Mouse (Mus musculus): ENCODE measurements around the gene Col6a1. TPM values are rescaled to one million over a fixed set of nuclear protein-coding genes. Genes with fewer than 3 reads are reported as not detected.
"Not testable (repeated sequence)": the region's sequence is repeated elsewhere in the genome, so short reads cannot be mapped to it uniquely, and the experiment has no call there.

The Col6a1 gene
- total RNA-seq (2015) (0.09 and 0.41 TPM in 2 replicates), total RNA-seq (2017) (0.40 and 0.41 TPM in 2 replicates)

DNA sequence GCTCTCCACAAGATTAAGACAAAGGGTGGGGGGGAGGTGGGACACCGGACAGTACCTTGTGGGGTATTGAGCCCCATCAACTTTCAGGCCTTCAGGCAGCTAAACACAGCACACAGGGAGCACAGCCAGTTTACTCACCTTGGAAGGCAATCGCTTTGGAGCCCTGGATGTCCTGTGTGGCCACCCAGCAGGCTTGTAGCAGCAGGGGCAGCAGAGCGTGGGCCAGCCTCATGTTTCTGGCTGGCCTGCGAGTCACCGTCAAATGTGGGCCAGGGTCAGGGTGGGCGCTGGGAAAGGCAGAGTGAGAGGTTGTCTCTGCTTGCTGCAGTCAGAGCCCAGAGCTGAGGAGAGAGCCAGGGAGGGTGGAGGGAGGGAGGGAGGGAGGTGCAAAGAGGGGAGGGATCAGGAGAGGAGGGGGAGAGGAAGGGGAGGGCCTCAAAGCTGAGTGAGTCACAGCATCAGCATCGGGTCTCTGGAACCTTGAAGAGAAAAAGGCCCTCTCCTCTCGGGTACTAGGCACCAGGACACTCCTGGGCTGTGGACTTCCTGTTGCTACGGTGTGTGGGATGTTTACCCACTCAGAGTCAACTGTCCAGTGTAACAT lies at the start of gene Col6a1:
Col6a1 (minus strand) TSS at position 487 of the 604 bp plus-strand sequence.
- ATAC-seq (ENCODE audit: poor library complexity, severe bottlenecking): no peak

DNA sequence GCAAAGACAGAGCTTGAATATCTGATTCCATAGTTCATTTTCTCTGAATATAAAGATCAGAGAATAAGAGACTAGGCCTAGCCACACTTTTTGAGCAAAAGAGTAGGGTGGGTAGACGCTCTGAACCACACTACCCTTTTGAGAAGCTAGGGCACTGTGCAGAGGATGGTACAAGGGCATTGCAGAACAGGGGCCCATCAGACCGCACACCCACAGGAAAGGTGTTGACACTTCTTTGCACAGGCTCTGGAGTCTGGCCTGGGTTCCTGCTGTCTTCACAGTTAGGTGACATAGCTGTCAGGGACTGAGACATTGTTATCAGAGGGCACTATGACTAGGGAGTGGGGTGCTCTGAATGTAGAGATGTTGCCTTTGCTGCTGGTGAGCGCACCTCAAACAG lies 45.7 kb upstream of the Col6a1 start:
- ATAC-seq (ENCODE audit: poor library complexity, severe bottlenecking): no peak

DNA sequence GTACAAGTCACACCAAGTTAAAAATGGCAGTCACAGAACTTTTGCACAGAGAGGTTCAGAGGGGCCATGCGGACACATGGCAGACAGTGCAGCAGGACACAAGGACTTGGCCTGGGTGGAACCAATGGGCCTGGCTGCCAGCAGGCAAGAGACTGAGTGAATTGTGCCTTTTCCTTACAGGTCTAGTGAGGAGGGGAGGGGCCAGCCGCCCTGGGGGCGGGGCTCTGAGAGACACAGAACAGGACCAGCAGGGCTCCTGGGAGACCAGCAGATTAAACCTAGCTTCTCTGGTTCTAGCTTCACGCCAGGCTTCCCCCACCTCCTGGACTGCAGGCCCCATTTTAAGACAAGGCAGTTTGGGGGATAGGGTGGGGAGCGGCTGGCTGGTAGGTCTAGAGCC lies 45.1 kb upstream of the Col6a1 start:
- no peak for ATAC-seq (ENCODE audit: poor library complexity, severe bottlenecking)

DNA sequence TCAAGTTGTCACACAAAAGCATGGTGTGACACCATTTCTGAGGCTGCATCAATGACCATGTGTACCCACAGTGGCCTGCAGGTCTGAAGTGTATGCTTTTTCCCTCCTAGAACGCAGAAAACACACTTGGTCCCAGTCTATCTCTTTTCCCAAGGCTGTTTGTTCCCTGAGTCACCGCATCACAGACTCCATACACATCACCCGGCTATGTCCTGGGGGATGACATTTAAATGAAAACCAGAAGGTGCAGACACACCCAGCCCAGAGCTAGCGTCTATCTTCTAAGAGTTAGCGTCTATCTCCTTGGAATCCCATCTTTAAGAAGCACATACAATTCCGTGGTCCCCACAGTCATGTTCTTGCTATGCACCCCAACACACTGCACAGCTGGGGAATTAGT lies 43.6 kb upstream of the Col6a1 start:
- no peak for ATAC-seq (ENCODE audit: poor library complexity, severe bottlenecking)

DNA sequence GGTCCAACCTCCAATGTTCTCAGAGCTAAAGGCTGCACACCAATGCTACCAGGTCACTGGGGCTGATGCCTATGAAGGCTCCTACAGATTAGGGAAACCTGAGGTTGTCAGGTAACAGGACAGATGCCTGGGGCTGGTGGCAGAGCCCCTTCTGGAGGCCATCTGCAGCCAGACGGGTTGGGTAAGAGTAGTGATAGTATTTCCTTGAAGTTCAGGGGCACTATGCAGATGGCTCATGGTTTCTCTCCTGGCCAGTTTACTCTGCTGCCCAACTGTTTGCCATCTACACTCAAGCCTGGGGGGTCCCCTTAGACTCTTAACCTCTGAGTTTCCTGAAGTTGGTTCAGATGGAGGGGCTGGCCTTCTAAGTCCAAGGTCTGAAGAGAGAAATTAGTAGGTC lies 40.2 kb upstream of the Col6a1 start:
- ATAC-seq (ENCODE audit: poor library complexity, severe bottlenecking): no peak

DNA sequence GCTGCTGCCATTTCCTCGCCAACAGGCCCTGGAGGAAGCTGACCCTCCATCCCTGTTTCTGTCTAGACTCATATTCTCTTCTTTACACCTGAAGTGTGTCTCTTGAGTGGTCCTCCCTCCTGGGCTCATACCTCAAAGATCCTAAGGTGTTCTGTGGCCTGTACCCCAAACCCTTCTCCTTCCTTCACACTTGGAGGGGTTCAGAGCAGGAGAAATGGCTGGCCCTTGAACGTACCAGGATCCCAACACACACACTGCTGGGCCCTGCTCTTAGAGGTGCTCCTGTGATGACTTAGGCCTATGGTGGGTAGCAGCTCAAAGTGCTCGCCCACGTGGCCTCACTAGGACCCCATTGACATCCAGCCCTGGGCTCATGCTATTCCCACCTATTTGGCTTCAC lies 39.0 kb upstream of the Col6a1 start:
- no peak for ATAC-seq (ENCODE audit: poor library complexity, severe bottlenecking)

DNA sequence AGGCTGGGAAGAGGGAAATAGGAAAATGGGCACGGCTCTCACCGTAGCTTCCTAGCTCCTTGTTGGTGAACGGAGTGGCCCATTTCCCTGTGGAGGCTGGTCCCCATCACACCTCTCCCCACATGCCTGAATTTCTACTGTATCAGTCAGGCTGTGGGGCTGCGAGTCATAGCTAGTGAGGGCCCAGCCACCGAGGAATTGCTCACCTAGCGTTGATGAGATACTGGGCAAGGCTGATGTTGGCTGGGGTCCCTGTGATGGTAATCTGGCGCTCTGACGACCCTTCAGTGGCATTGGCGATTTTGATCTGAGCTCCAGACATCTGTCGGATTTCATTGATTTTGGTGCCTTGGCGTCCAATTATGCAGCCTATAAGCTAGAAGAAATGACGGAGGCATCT lies 37.0 kb upstream of the Col6a1 start:
- no peak for ATAC-seq (ENCODE audit: poor library complexity, severe bottlenecking)

DNA sequence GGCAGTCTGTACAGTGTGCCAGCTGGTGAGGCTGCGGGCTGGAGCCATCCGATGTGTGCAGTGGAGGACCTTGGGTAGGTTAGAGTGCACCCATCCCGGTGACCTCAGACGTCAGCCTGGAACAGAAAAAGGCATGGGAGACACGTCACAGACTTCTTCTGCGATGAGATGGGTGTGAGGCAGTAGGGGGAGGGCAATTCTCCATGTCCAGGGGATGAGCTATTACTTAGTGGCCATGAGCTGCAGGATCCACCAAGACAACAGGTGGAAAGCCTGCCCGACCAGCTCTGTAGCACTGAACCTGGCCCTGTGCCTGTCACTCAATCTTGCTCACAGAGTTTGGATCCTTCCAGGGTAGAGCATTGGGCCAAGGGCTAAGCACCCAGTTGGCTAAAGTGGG lies 36.4 kb upstream of the Col6a1 start:
- no peak for ATAC-seq (ENCODE audit: poor library complexity, severe bottlenecking)

DNA sequence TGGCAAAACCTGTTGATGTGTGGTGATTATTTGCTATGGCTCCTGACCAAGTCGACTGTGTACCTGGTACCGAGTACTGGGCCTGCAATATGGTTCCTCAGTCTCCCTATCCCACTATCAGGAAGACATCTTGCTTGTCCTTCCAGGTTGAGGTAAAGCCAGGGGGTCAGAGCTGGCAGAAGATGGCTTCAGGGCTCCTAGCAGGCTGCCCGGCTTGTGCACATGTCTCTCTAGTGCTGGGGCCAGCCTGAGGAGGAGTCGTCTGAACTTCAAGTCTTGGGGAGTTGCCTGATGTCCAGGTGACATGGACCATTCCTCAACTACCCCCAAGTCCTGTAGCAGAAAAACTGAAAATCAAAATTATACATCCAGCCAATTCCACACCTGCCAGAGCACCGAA lies 33.9 kb upstream of the Col6a1 start:
- ATAC-seq (ENCODE audit: poor library complexity, severe bottlenecking): no peak

DNA sequence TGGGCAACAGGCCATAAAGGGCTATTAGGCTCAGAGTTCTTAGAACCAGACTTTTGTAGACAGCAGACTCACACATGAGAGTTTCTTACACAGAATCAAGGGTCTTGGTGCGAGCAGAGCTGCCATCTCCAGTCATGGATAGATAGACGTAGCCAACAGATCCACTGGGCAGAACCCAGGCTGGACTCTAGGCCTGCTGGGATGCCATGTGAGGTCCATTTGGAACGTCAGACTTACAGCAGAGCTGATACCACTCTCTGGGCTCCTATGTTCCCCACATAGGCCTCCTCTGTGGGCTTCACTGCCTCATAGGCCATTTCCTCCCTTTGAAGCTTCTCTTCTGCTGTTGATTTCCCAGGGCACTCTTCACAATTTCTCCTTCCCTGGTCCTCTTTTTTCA lies 27.7 kb upstream of the Col6a1 start:
- no peak for ATAC-seq (ENCODE audit: poor library complexity, severe bottlenecking)

DNA sequence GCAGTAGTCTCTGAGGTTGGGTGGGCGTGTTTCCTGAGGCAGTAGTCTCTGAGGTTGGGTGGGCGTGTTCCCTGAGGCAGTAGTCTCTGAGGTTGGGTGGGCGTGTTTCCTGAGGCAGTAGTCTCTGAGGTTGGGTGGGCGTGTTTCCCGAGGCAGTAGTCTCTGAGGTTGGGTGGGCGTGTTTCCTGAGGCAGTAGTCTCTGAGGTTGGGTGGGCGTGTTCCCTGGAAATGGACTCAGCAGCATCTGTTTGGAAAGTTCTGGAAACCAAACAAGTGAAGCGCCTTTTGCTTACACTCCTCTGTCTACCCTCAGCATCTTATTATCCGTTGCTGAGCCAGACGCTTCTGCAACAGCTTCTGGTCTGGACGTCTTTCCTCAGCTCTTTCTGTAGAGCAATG lies 18.3 kb upstream of the Col6a1 start:
- not testable (repeated sequence) for ATAC-seq (ENCODE audit: poor library complexity, severe bottlenecking)

DNA sequence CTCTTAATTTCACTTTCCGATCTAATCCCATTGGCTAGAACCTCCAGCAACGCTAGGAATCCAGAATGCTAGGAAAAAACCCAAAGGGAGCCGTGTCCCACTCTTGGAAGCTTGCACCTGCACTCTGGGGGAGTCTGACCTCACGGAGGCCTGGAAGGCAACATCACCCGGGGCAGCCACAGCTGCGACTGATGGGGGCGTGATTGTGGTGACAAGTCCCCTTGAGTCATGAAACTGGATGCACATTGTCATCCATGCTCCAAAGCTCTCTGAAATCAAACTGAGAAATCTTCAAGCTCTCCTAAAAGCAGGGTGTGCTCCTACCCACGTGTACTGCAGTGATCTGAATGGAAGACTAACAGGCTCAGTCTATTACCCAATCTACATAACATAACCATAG lies 10.8 kb upstream of the Col6a1 start:
- no peak for ATAC-seq (ENCODE audit: poor library complexity, severe bottlenecking)

DNA sequence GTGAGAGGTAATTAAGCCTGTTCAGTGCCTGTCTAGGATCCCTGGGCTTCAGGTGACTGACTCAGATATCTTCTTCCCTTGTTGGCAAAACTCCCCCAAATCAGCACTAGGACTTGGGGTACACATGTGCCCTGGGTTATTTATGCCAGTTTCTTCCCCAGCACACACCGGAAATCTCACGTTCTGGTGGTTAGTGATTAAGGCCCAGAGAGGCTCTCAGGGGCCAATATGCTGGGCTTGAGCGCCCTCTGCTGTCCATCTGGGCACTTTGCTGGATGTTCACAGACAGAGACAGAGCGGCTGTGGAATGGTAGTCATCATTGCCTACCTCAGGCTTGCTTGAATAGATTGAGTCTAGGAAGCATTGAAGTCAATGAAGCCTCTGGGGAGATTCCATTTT lies 9.0 kb upstream of the Col6a1 start:
- ATAC-seq (ENCODE audit: poor library complexity, severe bottlenecking): peak; percentile 74

DNA sequence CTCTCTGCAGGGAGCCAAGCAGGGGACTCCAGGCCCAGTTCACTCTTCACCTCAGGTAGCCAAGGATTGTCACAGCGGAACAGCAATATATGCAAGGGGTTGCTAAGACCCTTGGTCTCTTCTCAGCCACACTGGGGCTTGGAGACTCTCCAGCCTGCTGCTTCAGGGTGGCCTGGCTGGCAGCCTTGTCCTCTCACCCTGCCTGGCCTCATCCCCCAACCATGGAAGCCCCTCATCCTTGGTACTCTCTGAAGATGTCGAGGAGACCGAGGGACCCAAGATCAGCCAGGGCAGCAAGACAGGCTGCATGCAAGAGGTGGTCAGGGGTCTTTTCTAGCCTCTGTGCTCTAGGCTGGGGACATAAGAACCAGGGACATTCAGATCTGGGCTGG lies 7.7 kb upstream of the Col6a1 start:
- no peak for ATAC-seq (ENCODE audit: poor library complexity, severe bottlenecking)

DNA sequence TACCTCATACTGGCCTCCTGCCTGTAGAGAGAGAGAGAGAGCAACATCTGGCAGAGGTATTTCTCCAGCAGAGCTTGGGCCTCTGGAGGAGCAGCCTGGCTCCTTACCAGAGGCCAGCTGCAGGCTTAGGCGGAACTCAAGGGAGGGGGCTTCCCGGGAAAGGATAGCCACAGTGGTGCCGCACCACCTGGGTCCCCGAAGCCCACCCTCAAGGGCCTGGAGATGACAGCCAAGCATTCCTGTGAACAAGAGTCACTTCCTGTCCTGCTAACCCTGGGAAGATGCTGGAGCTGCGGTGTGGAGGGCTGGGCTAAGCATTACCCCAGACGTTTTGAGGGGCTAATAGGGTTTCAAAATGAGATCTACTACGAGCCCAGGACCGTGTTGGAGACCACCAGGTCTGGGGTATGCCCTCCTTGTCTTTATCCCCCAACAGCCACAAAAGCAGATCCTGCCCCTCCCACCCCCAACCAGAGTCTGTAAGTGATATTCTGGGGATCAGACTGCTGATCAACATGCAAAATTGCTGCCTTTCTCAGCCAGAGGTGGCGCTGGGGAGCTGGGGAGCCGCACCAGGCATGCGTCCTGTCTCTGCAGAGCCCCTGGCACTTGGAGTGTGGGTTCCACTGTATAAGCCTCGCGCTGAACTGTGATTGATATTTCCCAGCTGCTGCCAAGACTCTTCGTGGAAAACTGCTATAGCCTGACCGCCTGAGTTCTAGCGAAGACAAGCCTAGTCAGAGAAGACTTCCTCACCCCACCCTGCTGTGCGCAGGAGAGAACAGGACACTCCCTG lies 7.1 kb upstream of the Col6a1 start:
- no peak for ATAC-seq (ENCODE audit: poor library complexity, severe bottlenecking)

DNA sequence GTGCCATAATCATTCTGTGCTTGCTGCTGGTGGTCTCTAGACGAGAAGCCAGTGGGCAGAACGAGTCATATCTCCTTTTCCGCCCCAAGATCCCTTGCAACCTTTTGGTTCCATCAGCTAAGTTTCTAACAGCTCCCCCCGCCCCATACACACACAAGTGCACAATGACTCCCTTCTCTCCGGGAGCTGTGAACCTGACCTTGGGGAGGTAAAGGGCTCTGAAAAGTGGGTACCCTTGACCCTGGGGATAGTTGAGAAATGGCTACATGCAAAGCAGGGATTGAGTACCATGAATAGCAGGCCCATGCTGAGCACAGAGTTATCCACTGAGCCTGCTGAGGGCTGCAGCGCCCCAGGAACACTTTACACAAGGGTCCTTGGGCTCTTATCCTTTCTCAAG lies 6.4 kb upstream of the Col6a1 start:
- ATAC-seq (ENCODE audit: poor library complexity, severe bottlenecking): no peak

DNA sequence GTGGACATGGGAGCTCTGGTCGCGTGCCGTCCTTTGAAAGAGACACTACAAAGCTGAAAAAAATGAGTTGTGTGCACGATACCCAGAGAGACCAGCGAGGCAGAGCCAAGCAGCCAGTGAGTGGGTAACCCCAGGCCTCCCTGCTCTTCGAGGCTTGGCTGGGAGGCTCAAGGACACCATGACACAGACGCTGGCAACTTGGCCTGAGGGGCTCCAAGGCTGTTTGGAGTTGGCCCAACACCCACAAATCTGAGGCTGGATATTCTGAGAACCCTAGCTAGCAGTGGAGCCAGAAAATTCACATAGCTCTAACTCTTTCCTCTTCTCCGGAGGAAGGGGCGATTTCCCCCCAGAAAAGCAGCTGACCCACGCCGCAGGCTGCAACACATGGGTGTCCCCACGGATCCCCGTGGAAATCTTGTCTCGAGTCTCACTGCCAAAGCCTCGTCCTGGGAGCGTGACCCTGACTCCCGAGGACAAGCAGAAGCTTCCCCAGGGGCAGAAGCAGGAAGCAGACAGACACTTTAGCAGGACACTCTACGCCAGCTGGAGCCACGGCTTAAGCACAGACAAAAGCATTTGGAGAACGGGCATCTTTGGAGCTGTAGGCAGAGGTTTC lies 5.8 kb upstream of the Col6a1 start:
- ATAC-seq (ENCODE audit: poor library complexity, severe bottlenecking): no peak

DNA sequence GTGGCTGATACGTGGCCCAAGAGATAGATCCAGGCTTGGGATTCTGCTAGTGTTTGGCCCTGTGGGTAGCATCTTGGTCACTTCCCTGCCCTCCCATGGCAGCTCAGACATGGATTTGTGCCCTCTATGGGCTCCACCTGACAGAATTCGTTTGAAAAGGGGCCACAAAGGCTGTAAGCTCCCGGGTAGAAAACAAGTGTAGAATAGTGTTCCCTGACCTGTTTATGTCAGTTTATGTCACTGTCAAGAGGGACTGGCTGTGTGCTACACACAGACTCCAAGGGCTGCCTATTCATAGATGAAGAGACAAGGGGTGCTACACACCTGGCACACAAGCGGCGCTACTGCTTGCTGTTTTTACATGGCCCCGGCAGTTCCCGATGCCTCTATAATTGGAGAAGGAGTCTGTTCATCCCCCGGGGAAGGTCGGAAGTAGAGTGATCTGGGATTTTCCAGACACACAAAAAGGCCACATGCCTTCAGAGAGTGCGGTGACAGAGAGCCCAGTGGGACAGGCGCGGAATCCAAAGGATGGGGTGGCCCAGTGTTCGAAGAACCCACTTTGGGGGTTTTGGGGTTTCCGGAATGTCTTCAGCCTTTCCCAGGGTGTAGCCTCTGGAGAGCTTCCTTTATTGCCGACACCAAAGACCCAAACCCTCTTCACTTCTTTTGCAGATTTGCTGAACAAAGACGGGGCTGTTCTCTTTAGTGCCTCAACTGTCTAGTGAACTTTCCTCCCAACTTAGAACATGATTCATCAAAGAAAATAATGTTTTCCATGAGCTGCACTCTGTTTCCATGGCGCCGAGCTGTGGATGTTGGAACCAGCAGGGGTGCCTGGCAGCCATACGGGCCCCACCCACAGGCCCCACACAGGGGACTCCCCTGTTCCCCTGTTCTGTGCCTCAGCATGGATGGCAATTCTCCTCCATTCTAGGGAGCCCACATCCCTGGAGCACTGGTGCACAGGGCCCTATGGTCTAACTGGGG lies 4.0 kb upstream of the Col6a1 start:
- no peak for ATAC-seq (ENCODE audit: poor library complexity, severe bottlenecking)

DNA sequence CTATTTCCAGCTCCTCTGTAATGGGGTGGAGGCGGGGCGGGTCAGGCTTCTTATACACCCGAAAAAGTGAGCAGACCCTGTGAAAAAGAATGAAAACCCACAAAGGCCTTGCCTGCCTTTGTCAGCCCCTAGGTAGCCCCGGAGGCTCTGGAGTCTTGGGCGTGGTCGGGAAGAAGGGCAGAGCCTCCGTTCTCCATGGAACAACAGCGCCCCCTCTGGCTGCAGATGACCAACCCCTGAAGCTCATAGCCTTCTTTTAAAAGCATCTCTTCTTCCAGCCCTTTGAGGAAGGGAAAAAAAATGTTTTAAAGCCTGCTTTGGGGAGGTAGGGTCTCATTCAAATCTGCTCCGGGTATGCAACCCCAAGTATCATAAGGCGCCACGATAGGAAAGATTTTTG lies 2.4 kb upstream of the Col6a1 start:
- no peak for ATAC-seq (ENCODE audit: poor library complexity, severe bottlenecking)

DNA sequence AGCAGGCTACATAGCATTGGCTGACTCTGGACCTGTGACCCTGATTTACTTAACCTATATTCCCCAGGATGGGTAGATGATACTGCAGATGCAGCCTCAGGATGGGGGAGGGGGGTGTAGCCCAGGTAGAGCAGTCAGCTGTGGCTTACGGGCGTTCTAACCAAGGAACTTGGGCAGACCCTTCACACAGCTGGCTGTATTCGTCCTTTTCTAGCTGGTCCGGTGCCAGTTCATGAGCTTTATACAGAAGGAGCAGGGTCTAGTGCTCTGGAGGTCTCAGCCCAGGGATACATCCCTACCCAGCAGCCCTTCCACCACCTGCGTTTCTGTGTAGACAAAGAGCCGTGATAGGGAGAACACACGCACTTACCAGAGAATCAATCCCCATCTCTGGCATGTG lies 1.3 kb upstream of the Col6a1 start:
- no peak for ATAC-seq (ENCODE audit: poor library complexity, severe bottlenecking)

DNA sequence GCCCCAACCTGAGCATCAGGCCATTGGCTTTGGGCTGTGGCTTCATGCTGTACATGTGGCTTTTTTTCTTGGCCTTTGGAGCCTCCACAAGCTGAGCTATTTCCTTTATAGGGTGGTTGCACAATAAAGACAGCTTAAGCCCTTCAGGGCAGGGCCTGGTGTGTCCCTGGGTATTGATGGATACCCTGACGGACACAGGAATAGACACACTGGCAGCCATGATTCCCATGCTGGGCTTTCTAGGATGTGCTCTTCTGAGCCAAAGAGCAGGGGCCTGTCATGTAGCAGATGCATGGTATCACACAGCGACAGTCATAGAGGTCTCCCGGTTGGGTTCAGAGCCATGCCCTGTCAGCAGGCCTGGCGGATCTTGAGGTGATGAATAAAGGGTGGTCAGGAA lies 898 bp upstream of the Col6a1 start:
- ATAC-seq (ENCODE audit: poor library complexity, severe bottlenecking): no peak
